Mouse (Mus musculus) adrenal gland, adult 18-20 months (tissue): ENCODE measurements around the gene Fus. TPM values are rescaled to one million over a fixed set of nuclear protein-coding genes. Genes with fewer than 3 reads are reported as not detected.

Source experiments
- total RNA-seq, 2 experiments: library from RNA; stranded (reverse); gene quantifications; 1 replicate in 1 of 2; 2 replicates in 1 of 2; pipeline ENCODE4 v1.2.3; 2021

The Fus gene
- total RNA-seq, 2 experiments from 2014 or later: 150 to 153 TPM

Other genes with a start within 250 kb of the Fus start
- gene Ctf2, start 235.3 kb upstream of the Fus start, total RNA-seq: not detected
- 10 to 100 TPM; 10.7 to 14.4 TPM for gene Fbxl19, start 222.9 kb upstream of the Fus start, total RNA-seq
- 10 to 100 TPM; 28.5 to 30.7 TPM for gene Orai3, start 197.6 kb upstream of the Fus start, total RNA-seq
- 10 to 100 TPM; 30.3 to 40.4 TPM for gene Setd1a, start 190.8 kb upstream of the Fus start, total RNA-seq
- gene Gm49388, start 181.8 kb upstream of the Fus start, total RNA-seq: 1 to 10 TPM; 2.4 to 3.0 TPM
- 10 to 100 TPM; 31.5 to 40.4 TPM for gene Hsd3b7, start 166.9 kb upstream of the Fus start, total RNA-seq
- gene Stx4a, start 143.2 kb upstream of the Fus start, total RNA-seq: 100 to 1,000 TPM in 1 of 2 experiments, 10 to 100 TPM in 1; 99.2 to 104 TPM
- 1 to 10 TPM; 4.2 to 5.6 TPM for gene Stx1b, start 142.9 kb upstream of the Fus start, total RNA-seq
- gene Zfp646, start 91.2 kb upstream of the Fus start, total RNA-seq: 10 to 100 TPM; 31.1 to 36.6 TPM
- 1 to 10 TPM; 8.3 to 9.5 TPM for gene Zfp668, start 90.6 kb upstream of the Fus start, total RNA-seq
- 1 to 10 TPM; 1.2 to 1.9 TPM for gene Prss53, start 76.5 kb upstream of the Fus start, total RNA-seq
- gene Gm21974, start 72.0 kb upstream of the Fus start, total RNA-seq: not detected
- 10 to 100 TPM; 67.2 to 67.4 TPM for gene Vkorc1, start 71.8 kb upstream of the Fus start, total RNA-seq
- gene Bckdk, start 63.4 kb upstream of the Fus start, total RNA-seq: 100 to 1,000 TPM in 1 of 2 experiments, 10 to 100 TPM in 1; 97.1 to 109 TPM
- gene Kat8, start 54.9 kb upstream of the Fus start, total RNA-seq: 10 to 100 TPM; 27.1 to 30.2 TPM
- gene Prss8, start 37.4 kb upstream of the Fus start, total RNA-seq: under 1 TPM in 1 of 2 experiments, not detected in 1; 0.23 TPM
- 10 to 100 TPM in 1 of 2 experiments, 1 to 10 TPM in 1; 6.2 to 11.4 TPM for gene Prss36, start 20.7 kb upstream of the Fus start, total RNA-seq
- gene Pycard, start 26.4 kb downstream of the Fus start, total RNA-seq: 1 to 10 TPM in 1 of 2 experiments, under 1 TPM in 1; 0.83 to 3.7 TPM
- under 1 TPM in 1 of 2 experiments, not detected in 1; 0.29 TPM for gene Trim72, start 36.5 kb downstream of the Fus start, total RNA-seq
- 1 to 10 TPM; 4.9 to 6.9 TPM for gene Itgam, start 95.2 kb downstream of the Fus start, total RNA-seq
- gene Gm49368, start 95.2 kb downstream of the Fus start, total RNA-seq: under 1 TPM in 1 of 2 experiments, not detected in 1; 0.10 TPM
- 1 to 10 TPM; 1.7 to 6.2 TPM for gene Itgax, start 162.1 kb downstream of the Fus start, total RNA-seq
- under 1 TPM in 1 of 2 experiments, not detected in 1; 0.22 TPM for gene Itgad, start 186.9 kb downstream of the Fus start, total RNA-seq
- gene Cox6a2, start 238.9 kb downstream of the Fus start, total RNA-seq: 1 to 10 TPM; 3.3 to 6.3 TPM